Mouse (Mus musculus): ENCODE results near the gene Wscd2. TPM values are rescaled to one million over a fixed set of nuclear protein-coding genes. Genes with fewer than 3 reads are reported as not detected.

Gene Wscd2
- polyA plus RNA-seq, 1 experiment = 23.5 TPM

- no peak for DNase-seq (ENCODE audit: low spot score)
These were observed 49.7 kb downstream of the Wscd2 start for GRCm38 (mm10) chr5:113539858-113540257.

- DNase-seq (ENCODE audit: low spot score) = no peak
These were observed 51.1 kb downstream of the Wscd2 start for GRCm38 (mm10) chr5:113541196-113541595.

- DNase-seq (ENCODE audit: low spot score) = no peak
These were observed 52.8 kb downstream of the Wscd2 start for GRCm38 (mm10) chr5:113542885-113543476.

GRCm38 (mm10) chr5:113547949-113548700 is 58.0 kb downstream of the Wscd2 start:
- no peak for DNase-seq (ENCODE audit: low spot score)

- DNase-seq (ENCODE audit: low spot score) = no peak
These were observed 60.1 kb downstream of the Wscd2 start for GRCm38 (mm10) chr5:113550249-113550648.

GRCm38 (mm10) chr5:113550759-113551158 is 60.6 kb downstream of the Wscd2 start:
- DNase-seq (ENCODE audit: low spot score) = no peak

GRCm38 (mm10) chr5:113553402-113553897 is 63.3 kb downstream of the Wscd2 start:
- no peak for DNase-seq (ENCODE audit: low spot score)

GRCm38 (mm10) chr5:113554095-113554494 is 64.0 kb downstream of the Wscd2 start:
- DNase-seq (ENCODE audit: low spot score) = no peak

- no peak for DNase-seq (ENCODE audit: low spot score)
These were observed 64.4 kb downstream of the Wscd2 start for GRCm38 (mm10) chr5:113554571-113554970.

- no peak for DNase-seq (ENCODE audit: low spot score)
These were observed 65.6 kb downstream of the Wscd2 start for GRCm38 (mm10) chr5:113555684-113556083.

- no peak for DNase-seq (ENCODE audit: low spot score)
These were observed 67.9 kb downstream of the Wscd2 start for GRCm38 (mm10) chr5:113558065-113558464.

- DNase-seq (ENCODE audit: low spot score) = no peak
These were observed 69.5 kb downstream of the Wscd2 start for GRCm38 (mm10) chr5:113559627-113560026.

GRCm38 (mm10) chr5:113564463-113564862 is 74.3 kb downstream of the Wscd2 start:
- no peak for DNase-seq (ENCODE audit: low spot score)

- DNase-seq (ENCODE audit: low spot score) = no peak
These were observed 75.1 kb downstream of the Wscd2 start for GRCm38 (mm10) chr5:113565101-113565854.

- DNase-seq (ENCODE audit: low spot score) = no peak
These were observed 75.7 kb downstream of the Wscd2 start for GRCm38 (mm10) chr5:113565858-113566257.

- DNase-seq (ENCODE audit: low spot score) = no peak
These were observed 80.1 kb downstream of the Wscd2 start for GRCm38 (mm10) chr5:113570056-113570717.

- DNase-seq (ENCODE audit: low spot score) = no peak
These were observed 87.4 kb downstream of the Wscd2 start for GRCm38 (mm10) chr5:113577555-113577954.

- DNase-seq (ENCODE audit: low spot score) = no peak
These were observed 88.3 kb downstream of the Wscd2 start for GRCm38 (mm10) chr5:113578428-113578827.

- DNase-seq (ENCODE audit: low spot score) = no peak
These were observed 89.0 kb downstream of the Wscd2 start for GRCm38 (mm10) chr5:113579128-113579527.

GRCm38 (mm10) chr5:113580248-113580647 is 90.1 kb downstream of the Wscd2 start:
- DNase-seq (ENCODE audit: low spot score) = no peak

GRCm38 (mm10) chr5:113580801-113581200 is 90.7 kb downstream of the Wscd2 start:
- no peak for DNase-seq (ENCODE audit: low spot score)
